Mouse (Mus musculus) testis, adult 2 months (tissue): ENCODE measurements at regions not wholly inside any gene's neighbourhood (a gene's known extent, or its start where the extent isn't known, plus 50 kb on each side); places are given as distances from the start of the nearest gene placed in this dataset.

Experiments used
- CTCF ChIP-seq: fragments of 200-500 bp; IDR thresholded peaks from 2 replicates; pipeline ENCODE4 v1.5.1; 2012; ENCODE audit warnings: low read depth, mild to moderate bottlenecking, inconsistent platforms, low read length, moderate library complexity; ENCODE audit not compliant: control insufficient read depth, insufficient read depth, insufficient replicate concordance
- POLR2A ChIP-seq: fragments of 200-500 bp; IDR thresholded peaks from 2 replicates; pipeline ENCODE4 v1.6.1; 2012; ENCODE audit warnings: low read depth, mild to moderate bottlenecking, inconsistent platforms, low read length, moderate library complexity; ENCODE audit not compliant: control insufficient read depth

DNA sequence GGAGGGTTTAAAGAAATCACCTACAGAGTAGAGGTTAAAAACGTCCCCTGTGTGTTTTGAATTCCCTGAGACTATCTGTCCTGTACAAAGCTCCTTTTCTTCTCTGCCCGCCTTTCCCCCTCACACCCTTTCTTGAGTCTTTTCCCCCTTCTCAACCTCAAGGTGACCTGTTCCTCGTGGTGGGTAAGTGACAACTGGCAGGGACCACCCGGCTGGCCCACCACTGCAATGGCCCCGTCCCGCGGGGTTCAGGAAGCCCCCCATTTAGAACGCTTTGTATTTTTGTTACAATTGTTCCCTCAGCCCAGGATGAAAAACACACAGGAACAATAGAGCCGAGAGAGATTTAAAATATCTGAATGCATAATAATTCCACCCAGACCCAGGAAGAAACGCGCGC lies 272.9 kb upstream of the Sox2 start:
- TF ChIP-seq CTCF (no peak), POLR2A (no peak)
